10 mouse cellular contexts compared by ENCODE assay signal in the genomic region with DNA sequence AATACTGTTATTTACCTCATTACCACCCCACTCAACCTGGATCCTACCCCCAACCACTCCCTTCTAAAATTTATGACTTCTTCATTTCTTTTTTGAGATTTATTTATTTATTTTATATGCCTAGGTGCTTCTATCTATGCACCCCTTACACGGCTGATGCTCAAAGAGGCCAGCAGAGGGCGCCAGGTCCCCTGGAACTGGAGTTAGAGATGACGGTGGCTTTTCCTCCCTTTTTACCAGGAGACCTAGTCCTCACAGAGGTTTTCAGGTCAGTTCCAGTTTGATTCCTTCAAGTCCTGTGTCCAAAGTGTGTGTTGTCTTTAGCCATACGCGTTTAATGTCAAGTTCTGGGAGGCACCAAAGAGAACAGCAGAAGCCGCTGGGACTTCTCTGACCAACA. TPM values are rescaled to one million over a fixed set of nuclear protein-coding genes. Genes with fewer than 3 reads are reported as not detected.
DNase-seq lines count a peak whose midpoint lies in the region; ATAC-seq and TF ChIP-seq lines count a peak whose summit lies in the region.
"Had no signal": no experiment of that assay in that cellular context is flagged by ENCODE, and none has a peak within 500 bp of the region (broad histone marks: within the 10 kb centered on the region; RNA-seq: fewer than 3 reads in every experiment).

No protein-coding gene starts in this region.

- intact Hi-C loops in heart, postnatal 36 days (cut with DNase I), result loop anchor here (5.0 kb wide), 1 partner anchor 445 kb away; no protein-coding TSS in a partner anchor

- H3K4me3 ChIP-seq in midbrain, embryonic 14.5 days (replicated peaks; ENCODE audit: low read depth, low read length), result no peak overlapping the region
- no peak overlapping the region for H3K4me3 ChIP-seq in midbrain, embryonic 16.5 days (ENCODE audit: low read depth, low read length)
- H3K4me3 ChIP-seq in lung, postnatal 0 days (ENCODE audit: low read depth, low read length), result no peak overlapping the region
- H3K4me3 ChIP-seq: heart, embryonic 15.5 days had no signal

- H3K9ac ChIP-seq in midbrain, embryonic 14.5 days (replicated peaks; ENCODE audit: low read length), result no peak overlapping the region
- no peak overlapping the region for H3K9ac ChIP-seq in midbrain, embryonic 16.5 days (ENCODE audit: low read depth, low read length)
- no peak overlapping the region for H3K9ac ChIP-seq in lung, postnatal 0 days (replicated peaks; ENCODE audit: low read depth)
- H3K9ac ChIP-seq: heart, embryonic 15.5 days had no signal

- no peak overlapping the region for H3K27ac ChIP-seq in midbrain, embryonic 14.5 days (replicated peaks; ENCODE audit: low read depth, low read length)
- no peak overlapping the region for H3K27ac ChIP-seq in midbrain, embryonic 16.5 days (ENCODE audit: low read length)
- H3K27ac ChIP-seq in lung, postnatal 0 days (ENCODE audit: low read length), result no peak overlapping the region
- H3K27ac ChIP-seq: heart, embryonic 15.5 days had no signal

- WGBS in midbrain, embryonic 14.5 days, result 22% methylated on average over 6 of the region's 6 CpGs
- 16% methylated on average over 6 of the region's 6 CpGs for WGBS in midbrain, embryonic 16.5 days
- WGBS in lung, postnatal 0 days, result 16% methylated on average over 6 of the region's 6 CpGs

- peak; percentile 45 to 48 for DNase-seq in cerebellum, adult 18-20 months
- peak; percentile 87 for DNase-seq in midbrain, embryonic 14.5 days
- peak; percentile 80 to 84 for DNase-seq in cerebellum, postnatal 14 days
- peak; percentile 48 to 64 for DNase-seq in heart, postnatal 36 days
- DNase-seq in lung, postnatal 0 days (ENCODE audit: low spot score), result peak; percentile 82
- peak; percentile 73 for DNase-seq in splenic B cell, adult 2 months (ENCODE audit: low read depth, low spot score)

- no peak for ATAC-seq in cerebellum, adult (ENCODE audit: insufficient number of reproducible peaks, low FRiP score, low TSS enrichment)
- no peak for ATAC-seq in midbrain, embryonic 14.5 days (ENCODE audit: low FRiP score, low TSS enrichment)
- no peak for ATAC-seq in midbrain, embryonic 16.5 days
- no peak for ATAC-seq in lung, postnatal 0 days

- H3K4me2 ChIP-seq in midbrain, embryonic 14.5 days (ENCODE audit: low read length), result no peak overlapping the region
- no peak overlapping the region for H3K4me2 ChIP-seq in midbrain, embryonic 16.5 days (ENCODE audit: low read length)
- no peak overlapping the region for H3K4me2 ChIP-seq in lung, postnatal 0 days (replicated peaks; ENCODE audit: low read depth, low read length)
- H3K4me2 ChIP-seq: heart, embryonic 15.5 days had no signal

- no peaks in the 10 kb centered on the region for H3K27me3 ChIP-seq in midbrain, embryonic 14.5 days (ENCODE audit: control insufficient read depth, insufficient read depth, low read length)
- no peaks in the 10 kb centered on the region for H3K27me3 ChIP-seq in midbrain, embryonic 16.5 days (ENCODE audit: control insufficient read depth, insufficient read depth, low read depth, low read length)
- H3K27me3 ChIP-seq in lung, postnatal 0 days (replicated peaks; ENCODE audit: insufficient read depth, low read length), result no peaks in the 10 kb centered on the region
- H3K27me3 ChIP-seq in splenic B cell, adult 2 months (ENCODE audit: control insufficient read depth, insufficient read depth, low read length, poor library complexity, severe bottlenecking), result no peaks in the 10 kb centered on the region

- H3K4me1 ChIP-seq in midbrain, embryonic 14.5 days (ENCODE audit: control insufficient read depth, insufficient read depth, low read length), result no peaks in the 10 kb centered on the region
- peaks cover 3% of the 10 kb centered on the region; the same call in 1 of the 2 replicates for H3K4me1 ChIP-seq in midbrain, embryonic 16.5 days (ENCODE audit: control insufficient read depth, insufficient read depth, low read length)
- no peaks in the 10 kb centered on the region for H3K4me1 ChIP-seq in lung, postnatal 0 days (ENCODE audit: insufficient read depth, low read depth, low read length)

- TF ChIP-seq EP300 in lung, postnatal 0 days (IDR thresholded peaks at IDR 0.05), result no peak

- no peaks in the 10 kb centered on the region for H3K9me3 ChIP-seq in midbrain, embryonic 14.5 days (ENCODE audit: control insufficient read depth, low read length)
- no peaks in the 10 kb centered on the region for H3K9me3 ChIP-seq in midbrain, embryonic 16.5 days (replicated peaks; ENCODE audit: control insufficient read depth, low read length, poor library complexity, severe bottlenecking)
- no peaks in the 10 kb centered on the region for H3K9me3 ChIP-seq in lung, postnatal 0 days (ENCODE audit: low read length)
- H3K9me3 ChIP-seq: heart, embryonic 15.5 days had no signal

- peak; percentile 84 for TF ChIP-seq CTCF in lung, postnatal 0 days (IDR thresholded peaks at IDR 0.05)

- H3K36me3 ChIP-seq in midbrain, embryonic 14.5 days (ENCODE audit: control insufficient read depth, insufficient read depth, low read length), result no peaks in the 10 kb centered on the region
- no peaks in the 10 kb centered on the region for H3K36me3 ChIP-seq in midbrain, embryonic 16.5 days (ENCODE audit: control insufficient read depth, insufficient read depth, low read length)
- H3K36me3 ChIP-seq in lung, postnatal 0 days (ENCODE audit: insufficient read depth, low read length), result no peaks in the 10 kb centered on the region
- H3K36me3 ChIP-seq in splenic B cell, adult 2 months (ENCODE audit: control insufficient read depth, insufficient read depth, low read length, poor library complexity, severe bottlenecking), result no peaks in the 10 kb centered on the region
- H3K36me3 ChIP-seq: G1E; heart, embryonic 15.5 days had no signal

RNA-seq across cellular contexts. Expression of gene Tnfrsf21, which starts 3.6 kb away (rescaled TPM):
- polyA plus RNA-seq in midbrain, embryonic 14.5 days (2014; fragmentation: Nextera tagmentation; extraction: Ambion mirVana), result 52.2 and 63.2 TPM in 2 replicates
- polyA plus RNA-seq in midbrain, embryonic 16.5 days (2015; fragmentation: Nextera tagmentation; extraction: Ambion mirVana), result 71.6 and 74.6 TPM in 2 replicates
- total RNA-seq in heart, postnatal 36 days (2021), result 10 to 100 TPM; 11.9 to 12.2 TPM
- polyA plus RNA-seq in lung, postnatal 0 days (2015; fragmentation: Nextera tagmentation; extraction: Ambion mirVana), result 27.6 and 40.2 TPM in 2 replicates
- total RNA-seq: G1E had no signal
- polyA plus RNA-seq: G1E had no signal
